Mouse (Mus musculus): ENCODE results near the gene Nup62. TPM values are rescaled to one million over a fixed set of nuclear protein-coding genes. Genes with fewer than 3 reads are reported as not detected.
A peak's percentile ranks its signal among the peaks of the same experiment; 100 is the strongest.

Gene Nup62
- total RNA-seq, 2 experiments from 2014 or later, result 27.3 to 30.4 TPM

DNA sequence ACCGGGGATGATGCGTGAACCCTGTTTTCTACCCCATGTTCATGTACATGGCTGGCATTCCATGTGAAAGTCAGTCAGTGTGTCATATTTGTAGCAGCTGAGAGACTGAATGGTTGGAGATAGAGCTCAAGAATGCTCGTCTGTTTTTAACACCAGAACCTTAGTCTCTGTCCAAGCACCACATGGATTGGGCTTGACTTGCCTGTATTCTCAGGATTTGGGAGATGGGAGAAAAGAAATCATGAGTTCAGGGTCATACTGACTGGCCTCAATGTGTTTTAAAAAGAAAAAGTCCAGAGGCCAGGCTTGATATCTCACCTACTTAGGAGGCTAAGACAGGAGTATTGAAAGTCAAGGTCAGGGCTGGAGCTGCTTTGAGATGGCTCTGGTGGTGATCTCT is 1.6 kb downstream of the Nup62 start:
- no peak for DNase-seq (ENCODE audit: low spot score in 2 of 2)
- intact Hi-C loops (cut with DNase I), result no loop called here

DNA sequence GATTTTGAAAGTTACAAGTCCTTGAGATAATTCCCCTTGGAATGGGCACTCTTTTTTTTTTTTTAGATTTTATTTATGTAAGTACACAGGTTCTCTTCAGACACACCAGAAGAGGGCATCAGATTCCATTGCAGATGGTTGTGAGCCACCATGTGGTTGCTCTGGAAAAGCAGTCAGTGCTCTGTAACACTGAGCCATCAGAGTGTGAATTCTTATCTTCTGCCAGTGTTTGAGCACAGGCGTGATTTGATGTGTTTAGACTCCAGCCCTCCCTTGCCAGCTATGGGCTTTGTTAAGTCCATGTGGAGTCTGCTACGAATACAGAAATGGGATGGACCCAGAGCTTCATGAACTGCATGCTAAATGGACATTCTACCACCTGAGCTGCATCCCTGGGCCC is 2.3 kb downstream of the Nup62 start:
- DNase-seq (ENCODE audit: low spot score in 2 of 2), result peak in 1 of 2 experiments; percentile 51
- intact Hi-C loops (cut with DNase I), result no loop called here

DNA sequence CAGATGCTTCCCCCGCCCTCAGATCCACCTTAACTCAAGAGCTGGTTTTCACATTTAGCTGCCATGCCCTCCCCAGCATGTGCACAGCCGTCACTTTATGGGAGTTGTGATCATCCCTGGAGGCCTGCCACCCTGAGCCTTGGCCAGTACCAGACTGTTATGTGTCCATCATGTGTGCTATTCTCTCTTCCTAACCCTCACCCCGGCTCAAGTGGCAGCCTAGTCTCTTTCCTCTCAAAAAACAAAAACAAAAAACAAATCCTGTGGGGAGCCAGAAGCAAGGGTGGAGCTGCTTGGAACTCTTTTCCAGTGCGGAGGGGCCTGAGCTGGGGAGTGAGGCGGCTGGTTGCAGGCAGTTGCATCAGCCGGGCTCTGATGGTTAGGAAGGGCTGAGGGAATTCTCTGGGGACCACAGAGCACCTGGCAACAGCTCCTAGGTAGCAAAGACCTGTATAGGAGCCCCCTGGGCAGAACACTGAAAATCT is 2.9 kb downstream of the Nup62 start:
- intact Hi-C loops (cut with DNase I), result no loop called here
- DNase-seq (ENCODE audit: low spot score in 2 of 2), result peak in 1 of 2 experiments; percentile 30

DNA sequence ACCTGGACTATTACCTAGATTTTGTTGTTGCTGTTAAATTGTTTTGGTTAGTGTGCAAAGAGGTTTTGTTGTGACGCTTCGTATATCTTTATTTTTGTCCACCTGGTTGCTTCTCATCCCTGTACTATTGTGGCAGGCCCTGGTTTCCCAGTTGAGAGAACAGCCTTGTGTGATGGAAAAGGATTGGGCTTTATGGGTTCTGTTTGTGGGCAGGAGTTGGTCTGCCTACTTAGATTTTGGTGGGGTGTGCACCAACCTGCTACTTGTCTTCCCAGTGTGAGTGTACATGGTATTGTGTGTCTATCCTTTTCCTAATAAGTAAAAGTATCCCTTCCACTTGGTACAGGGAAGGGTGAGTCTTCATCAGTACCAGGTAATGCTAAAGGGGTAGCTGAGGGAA is 3.5 kb downstream of the Nup62 start:
- peak in 1 of 2 experiments; percentile 2 for DNase-seq (ENCODE audit: low spot score in 2 of 2)
- intact Hi-C loops (cut with DNase I), result no loop called here

DNA sequence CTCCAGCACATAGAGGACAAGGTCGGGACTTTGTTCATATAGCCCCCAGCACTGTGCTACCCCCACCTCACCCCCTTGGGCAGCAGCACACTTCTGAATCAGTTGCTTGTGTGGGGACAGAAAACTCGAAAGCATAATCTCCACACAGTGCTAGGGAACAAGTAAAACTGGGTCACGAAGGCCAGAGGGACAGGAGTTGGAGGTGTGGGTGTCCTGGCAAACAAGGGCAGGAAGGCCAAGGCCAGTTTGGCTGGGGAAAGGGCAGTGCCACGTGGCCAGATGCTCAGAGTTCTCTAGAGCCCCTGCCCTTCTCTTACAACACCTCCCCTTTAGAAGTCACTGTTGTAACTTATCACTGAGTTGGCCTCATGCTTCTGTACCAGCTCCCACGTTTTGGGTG is 4.0 kb downstream of the Nup62 start:
- no peak for DNase-seq (ENCODE audit: low spot score in 2 of 2)
- intact Hi-C loops (cut with DNase I), result no loop called here

DNA sequence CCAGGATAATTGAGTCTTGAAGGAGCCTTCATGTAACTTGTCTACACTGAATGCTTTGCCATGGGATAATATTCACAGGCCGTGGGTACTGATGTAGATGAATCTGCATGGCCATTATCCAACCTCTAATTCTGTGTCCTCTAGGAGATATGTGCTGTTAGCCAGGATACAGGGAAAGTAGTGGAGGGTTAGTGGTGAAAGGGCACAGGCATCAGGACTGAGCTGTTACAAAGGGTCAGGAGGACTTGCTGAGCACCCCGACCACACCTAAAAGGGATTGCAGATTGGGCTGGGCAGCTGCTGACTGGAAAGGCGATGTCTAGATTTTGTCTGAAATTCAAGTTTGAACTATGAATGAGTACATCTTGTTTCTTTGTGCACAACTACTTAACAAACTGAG is 4.6 kb downstream of the Nup62 start:
- no peak for DNase-seq (ENCODE audit: low spot score in 2 of 2)
- intact Hi-C loops (cut with DNase I), result no loop called here

DNA sequence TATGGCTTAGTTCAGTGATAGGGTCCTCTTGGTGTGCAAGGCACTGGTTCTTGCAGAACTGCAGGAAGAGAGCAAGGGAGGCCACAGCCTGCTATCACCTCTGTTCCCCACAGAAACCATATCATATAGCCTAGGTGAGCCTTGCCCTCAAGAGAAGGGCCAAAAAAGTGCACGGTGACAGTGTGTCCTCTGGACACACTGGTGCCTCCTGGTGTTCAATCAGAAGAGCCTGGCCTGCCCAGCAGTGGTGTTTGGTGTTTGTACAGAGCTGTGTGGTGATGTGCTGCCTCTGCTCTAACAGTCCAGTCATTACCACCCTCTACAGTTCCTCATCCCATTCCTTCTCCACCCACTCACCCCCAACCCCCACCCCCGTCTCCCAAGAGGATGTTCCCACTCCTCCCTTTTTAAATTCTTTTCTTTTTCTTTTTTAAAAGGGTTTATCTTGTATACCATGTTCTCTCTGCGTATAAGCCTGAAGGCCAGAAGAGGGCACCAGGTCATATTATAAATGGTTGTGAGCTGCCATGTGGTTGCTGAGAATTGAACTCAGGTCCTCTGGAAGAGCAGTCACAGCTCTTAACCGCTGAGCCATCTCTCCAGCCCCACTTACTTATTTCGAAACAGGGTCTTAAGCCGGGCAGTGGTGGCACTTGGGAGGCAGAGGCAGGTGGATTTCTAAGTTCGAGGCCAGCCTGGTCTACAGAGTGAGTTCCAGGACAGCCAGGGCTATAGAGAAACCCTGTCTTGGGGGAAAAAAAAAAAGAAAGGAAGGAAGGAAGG is 6.0 kb downstream of the Nup62 start:
- intact Hi-C loops (cut with DNase I), result no loop called here

DNA sequence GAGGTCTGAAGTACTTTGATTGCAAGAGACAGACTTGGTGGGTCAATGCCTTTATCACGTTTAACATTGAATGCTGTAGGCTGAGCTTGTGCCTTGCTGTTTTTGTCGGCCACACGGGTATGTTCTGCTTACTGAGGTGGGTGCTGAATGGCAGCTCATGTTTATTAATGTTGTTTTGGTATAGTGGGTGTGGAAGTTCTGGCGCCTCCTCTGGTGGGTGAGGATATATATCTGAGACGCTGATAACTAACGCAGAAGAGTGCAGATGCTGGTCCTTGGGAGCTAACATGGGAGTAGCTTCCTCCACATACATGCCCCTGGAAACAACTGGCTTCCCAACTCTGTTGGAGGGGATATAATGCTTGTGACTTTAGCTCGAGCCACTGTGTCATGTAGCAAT is 7.5 kb downstream of the Nup62 start:
- DNase-seq (ENCODE audit: low spot score in 2 of 2), result no peak
- intact Hi-C loops (cut with DNase I), result no loop called here

More for the DNA sequence above, 6.0 kb downstream of the Nup62 start:
- DNase-seq (ENCODE audit: low spot score in 2 of 2), result no peak

DNA sequence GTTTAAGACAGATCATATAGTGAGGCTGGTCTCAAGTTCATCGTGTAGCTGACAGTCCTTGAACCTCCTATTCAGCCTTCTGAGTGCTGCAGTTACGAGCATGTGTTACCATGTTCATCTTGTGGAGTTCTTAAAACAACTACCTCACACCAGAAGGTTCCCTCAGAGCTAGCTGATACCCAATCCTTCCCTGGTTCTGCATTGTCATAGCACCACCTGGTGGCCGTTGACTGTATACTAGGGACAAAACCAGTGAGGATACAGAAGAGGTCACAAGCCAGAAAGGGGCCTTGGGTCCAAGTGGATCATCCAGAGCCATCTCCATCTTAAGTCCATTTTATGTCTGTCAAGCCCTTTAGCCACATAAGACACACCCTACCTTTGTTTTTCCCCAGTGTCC is 9.0 kb downstream of the Nup62 start:
- DNase-seq (ENCODE audit: low spot score in 2 of 2), result peak; percentile 78 to 87
- intact Hi-C loops (cut with DNase I), result loop anchor here (1.0 kb wide), 1 partner anchor 101 kb away; no protein-coding TSS in a partner anchor

DNA sequence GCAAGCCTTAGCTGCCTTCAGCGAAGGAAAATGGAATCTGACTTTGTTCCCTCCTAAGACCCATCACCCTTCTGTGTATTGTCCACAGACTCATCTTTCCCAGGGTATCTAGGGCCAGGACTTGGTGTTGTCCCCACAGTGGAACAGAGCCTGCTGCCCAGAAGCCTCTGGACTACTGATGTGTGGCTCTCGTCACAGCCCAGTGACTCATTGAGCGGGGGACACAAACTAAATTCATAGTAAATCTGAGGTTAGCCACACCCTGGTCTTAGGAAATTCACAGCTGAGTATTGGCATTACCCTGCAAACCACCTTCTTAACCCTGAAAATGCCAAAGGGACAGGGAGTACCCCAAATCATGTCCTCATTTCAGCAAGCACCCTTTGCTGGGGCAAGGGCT is 10.9 kb downstream of the Nup62 start:
- no peak for DNase-seq (ENCODE audit: low spot score in 2 of 2)
- intact Hi-C loops (cut with DNase I), result no loop called here

DNA sequence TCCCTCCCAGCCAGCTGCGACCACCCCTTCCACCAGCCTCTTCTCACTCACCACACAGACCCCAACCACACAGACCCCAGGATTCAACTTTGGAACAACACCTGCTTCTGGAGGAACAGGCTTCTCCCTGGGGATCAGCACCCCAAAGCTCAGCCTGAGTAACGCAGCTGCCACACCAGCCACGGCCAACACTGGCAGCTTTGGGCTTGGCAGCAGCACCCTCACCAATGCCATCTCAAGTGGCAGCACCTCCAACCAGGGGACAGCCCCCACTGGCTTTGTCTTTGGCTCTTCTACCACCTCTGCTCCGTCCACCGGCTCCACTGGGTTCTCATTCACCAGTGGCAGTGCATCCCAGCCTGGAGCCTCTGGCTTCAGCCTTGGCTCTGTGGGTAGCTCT is 12.8 kb downstream of the Nup62 start:
- intact Hi-C loops (cut with DNase I), result no loop called here
- DNase-seq (ENCODE audit: low spot score in 2 of 2), result no peak

DNA sequence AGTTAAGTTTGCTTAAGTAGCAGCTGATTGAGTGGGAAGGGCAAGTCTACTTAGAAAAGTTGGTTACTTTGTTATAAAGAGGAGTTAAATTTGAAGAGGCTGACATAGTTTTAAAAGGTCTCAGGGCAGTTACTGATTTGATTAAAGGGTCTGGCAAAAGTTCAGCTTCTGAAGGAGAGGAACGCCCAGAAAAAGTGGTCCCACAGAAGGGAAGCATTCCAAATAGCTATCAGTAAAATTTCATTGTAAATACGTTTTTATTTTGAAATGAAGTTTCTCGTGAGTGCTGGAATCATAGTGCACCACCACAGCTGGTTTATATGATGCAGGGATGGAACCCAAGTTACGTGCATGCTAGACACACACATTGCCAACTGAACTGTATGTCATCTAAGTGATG is 16.9 kb downstream of the Nup62 start:
- intact Hi-C loops (cut with DNase I), result no loop called here
- no peak for DNase-seq (ENCODE audit: low spot score in 2 of 2)

DNA sequence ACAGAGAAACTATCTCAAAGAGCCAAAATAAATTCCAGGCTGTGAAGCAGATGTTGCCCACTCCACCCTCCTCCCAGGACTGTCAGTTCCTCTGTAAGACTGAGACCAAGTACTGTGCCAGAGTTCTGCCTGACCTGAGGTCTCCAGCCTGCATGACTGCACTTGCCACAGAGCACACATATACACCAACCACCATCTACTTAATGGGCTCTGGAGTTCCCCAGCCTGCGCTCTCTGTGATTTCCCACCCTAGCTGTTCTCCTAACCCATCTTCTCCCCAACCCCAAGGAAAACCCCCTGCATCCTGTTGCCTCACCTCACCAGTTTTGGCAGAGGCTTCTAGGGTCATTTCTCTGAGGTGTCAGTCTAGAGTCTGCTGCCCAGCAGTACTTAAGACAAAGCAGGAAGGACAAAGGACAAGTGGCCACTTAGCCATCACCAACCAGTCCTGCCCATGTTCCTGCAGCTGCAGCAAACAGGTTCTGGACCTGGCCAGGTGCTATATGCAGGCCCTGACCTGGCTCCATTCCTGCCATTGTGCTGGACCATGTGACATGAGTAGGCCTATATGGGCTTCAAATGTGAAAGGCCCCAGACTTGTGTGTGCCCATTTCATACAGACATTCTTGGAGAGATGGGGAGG is 19.6 kb downstream of the Nup62 start:
- no peak for DNase-seq (ENCODE audit: low spot score in 2 of 2)
- intact Hi-C loops (cut with DNase I), result no loop called here

DNA sequence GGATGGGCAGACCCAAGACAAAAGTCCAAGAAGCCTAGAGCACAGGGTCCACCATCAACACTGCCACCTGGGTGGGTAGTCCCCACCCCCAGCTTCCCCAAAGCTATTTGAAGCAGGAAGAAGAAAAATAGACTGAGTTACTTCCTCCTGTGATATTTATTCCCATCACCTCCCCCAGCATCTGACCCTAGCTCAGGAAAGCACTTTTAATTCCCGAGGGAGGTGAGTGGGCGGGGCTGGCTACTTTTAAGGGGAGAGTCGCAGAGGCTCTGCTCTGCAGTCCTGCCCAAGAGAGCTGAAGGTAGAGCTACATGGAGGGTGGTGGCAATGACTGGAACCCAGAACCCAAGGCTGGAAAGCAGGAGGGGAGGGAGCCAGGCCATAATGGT is 20.1 kb downstream of the Nup62 start:
- intact Hi-C loops (cut with DNase I), result no loop called here

DNA sequence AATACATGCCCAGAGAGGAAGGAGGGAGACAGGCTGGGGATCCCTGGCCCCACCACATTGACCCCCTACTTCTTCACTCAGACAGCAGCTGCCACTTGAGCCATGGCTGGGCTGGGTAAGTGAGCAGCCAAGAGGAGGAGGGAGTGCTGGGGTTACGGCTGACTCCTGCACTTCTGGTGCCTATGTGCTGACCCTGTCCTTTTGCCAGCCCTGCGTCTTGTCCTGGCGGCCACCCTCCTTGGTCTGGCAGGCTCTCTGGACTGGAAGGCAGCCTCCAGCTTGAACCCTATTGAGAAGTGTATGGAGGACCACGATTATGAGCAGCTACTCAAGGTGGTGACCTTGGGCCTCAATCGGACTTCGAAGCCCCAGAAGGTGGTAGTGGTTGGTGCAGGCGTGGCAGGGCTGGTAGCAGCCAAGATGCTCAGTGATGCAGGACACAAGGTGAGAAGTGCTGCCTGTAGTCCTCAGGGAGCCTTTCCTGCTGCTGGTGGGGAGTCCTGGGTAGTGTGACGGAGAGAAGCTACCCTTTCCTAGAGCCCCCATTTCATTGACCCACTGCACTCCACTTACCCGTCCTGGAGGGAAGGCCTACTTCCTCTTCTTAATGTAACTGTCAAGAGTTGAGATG is 20.6 kb downstream of the Nup62 start:
- no peak for DNase-seq (ENCODE audit: low spot score in 2 of 2)
- intact Hi-C loops (cut with DNase I), result no loop called here

More for the DNA sequence above, 20.1 kb downstream of the Nup62 start:
- DNase-seq (ENCODE audit: low spot score in 2 of 2), result no peak

DNA sequence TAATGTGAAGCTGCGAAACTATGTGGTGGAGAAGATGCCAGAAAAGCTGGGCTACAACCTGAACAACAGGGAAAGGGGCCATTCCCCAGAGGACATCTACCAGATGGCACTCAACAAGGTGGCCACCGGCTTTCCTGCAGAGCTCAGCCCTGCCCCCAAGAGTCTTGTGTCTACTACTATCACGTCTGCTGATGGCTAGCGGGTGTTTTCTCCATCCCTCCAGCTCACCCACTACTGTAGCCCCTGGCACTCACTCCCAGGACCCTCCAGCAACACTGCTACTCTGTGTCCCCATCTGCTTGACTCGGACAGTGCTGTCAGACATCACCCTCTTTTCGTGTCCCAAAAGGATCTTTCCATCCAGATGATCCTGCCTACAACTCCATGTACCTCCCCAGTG is 22.2 kb downstream of the Nup62 start:
- intact Hi-C loops (cut with DNase I), result no loop called here
- no peak for DNase-seq (ENCODE audit: low spot score in 2 of 2)

DNA sequence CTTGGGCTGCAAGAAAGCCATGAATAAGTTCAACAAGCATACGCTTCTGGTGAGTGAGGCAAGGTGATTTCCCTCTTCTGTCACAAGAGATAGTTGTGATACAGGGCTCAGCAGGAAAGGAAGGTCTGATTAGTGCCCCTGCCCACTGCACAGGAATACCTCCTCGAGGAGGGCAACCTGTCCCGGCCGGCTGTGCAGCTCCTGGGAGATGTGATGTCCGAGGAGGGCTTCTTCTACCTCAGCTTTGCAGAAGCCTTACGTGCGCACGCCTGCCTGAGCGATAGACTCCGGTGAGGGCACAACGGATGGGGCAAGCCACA is 23.2 kb downstream of the Nup62 start:
- intact Hi-C loops (cut with DNase I), result no loop called here
- no peak for DNase-seq (ENCODE audit: low spot score in 2 of 2)

DNA sequence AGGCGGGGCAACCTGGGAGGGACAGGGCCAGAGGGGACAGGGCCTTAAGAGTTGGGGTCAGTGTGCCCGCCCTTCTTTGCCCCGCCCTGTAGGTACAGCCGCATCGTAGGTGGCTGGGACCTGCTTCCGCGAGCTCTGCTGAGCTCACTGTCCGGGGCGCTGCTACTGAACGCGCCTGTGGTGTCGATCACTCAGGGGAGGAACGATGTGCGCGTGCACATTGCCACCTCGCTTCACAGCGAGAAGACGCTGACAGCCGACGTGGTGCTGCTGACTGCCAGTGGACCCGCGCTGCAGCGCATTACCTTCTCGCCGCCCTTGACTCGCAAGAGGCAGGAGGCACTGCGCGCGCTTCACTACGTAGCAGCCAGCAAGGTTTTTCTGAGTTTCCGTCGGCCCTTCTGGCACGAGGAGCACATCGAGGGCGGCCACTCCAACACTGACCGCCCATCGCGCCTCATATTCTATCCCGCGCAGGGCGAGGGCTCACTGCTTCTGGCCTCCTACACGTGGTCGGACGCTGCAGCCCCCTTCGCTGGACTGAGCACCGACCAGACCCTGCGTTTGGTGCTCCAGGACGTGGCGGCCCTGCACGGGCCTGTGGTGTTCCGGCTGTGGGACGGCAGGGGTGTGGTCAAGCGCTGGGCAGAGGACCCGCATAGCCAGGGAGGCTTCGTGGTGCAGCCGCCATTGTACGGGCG is 23.8 kb downstream of the Nup62 start:
- intact Hi-C loops (cut with DNase I), result no loop called here
- DNase-seq (ENCODE audit: low spot score in 2 of 2), result peak; percentile 62 to 65

DNA sequence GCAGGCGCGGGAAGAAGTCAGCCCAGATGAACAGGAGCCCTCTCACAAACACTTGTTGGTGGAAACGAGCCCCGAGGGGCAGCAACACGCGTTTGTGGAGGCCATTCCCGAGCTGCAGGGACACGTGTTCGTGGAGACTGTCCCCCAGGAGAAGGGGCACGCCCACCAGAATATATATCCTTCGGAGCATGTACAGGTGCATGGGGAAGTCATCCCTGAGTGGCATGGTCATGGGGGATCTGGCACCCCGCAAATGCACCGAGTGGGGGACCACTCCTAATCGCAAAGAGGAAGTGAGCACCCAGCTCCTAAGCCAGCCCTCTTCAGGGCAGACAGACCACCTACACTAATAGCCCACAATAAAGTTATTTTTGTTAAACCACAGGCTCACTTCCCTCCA is 24.5 kb downstream of the Nup62 start:
- intact Hi-C loops (cut with DNase I), result no loop called here
- no peak for DNase-seq (ENCODE audit: low spot score in 2 of 2)

DNA sequence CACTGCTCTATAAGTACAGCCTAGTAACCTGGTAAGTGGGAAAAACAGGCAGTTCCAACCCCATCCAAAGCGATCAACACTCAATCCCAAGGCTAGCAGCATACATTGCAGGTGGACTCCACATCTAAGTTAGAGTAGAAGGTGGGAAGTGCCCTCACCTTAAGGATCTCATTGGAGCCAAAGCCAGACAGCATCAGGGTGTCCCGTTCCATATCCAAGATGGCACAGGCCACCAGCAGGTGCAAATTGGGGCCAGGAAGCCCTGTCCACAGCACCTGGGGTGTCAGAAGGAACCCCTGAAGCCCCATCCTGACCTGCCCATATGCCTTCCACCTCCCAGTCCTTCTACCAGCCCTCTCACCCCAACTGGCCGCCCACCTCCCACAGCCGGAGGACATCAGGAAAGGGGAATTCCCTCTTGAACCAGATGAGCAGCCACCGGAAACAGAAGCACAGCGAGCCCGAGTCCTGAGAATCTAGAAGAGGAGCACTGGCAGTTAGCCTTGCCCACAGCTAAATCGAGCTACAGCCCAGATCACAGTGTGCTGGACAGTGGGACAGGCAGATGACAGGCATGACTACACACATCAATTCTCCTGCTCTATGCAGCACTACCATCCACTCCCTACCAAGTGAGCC is 26.1 kb downstream of the Nup62 start:
- DNase-seq (ENCODE audit: low spot score in 2 of 2), result no peak
- intact Hi-C loops (cut with DNase I), result no loop called here
